Mouse (Mus musculus): ENCODE measurements at regions not wholly inside any gene's neighbourhood (a gene's known extent, or its start where the extent isn't known, plus 50 kb on each side); places are given as distances from the start of the nearest gene placed in this dataset.

DNA sequence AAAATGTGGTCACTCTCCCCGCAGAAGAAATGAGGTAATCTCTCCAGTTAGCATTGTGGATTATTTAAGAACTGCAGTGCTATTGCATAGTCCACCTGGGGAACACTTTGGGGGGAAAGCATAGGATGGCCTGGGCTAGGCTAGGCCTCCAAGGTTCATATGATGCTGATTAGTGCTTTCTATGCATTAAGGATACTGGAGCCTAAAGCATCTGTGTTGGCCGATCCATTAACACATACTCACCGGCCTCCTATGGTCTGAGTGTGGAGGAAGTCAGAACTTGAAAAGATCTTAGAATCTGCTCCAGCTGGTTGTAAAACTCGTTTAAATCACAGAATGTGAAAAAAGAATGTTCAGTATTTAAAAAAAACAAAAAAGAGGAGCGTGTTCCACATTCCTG lies 196.1 kb upstream of the Rasgrp1 start:
- TF ChIP-seq GATA1 (IDR thresholded peaks at IDR 0.05; ENCODE audit: borderline replicate concordance, low read length) = no peak
- TF ChIP-seq CTCF (IDR thresholded peaks at IDR 0.05; ENCODE audit: low read depth, low read length) = no peak
- no peak for TF ChIP-seq TAL1 (conservative IDR thresholded peaks at IDR 0.05; ENCODE audit: low read depth, low read length)
- TF ChIP-seq POLR2AphosphoS5 (IDR thresholded peaks at IDR 0.05; ENCODE audit: insufficient replicate concordance, low read depth, low read length) = no peak

Data from G1E (cell line).